Mouse (Mus musculus) heart, adult 2 months (tissue): ENCODE measurements at regions not wholly inside any gene's neighbourhood (a gene's known extent, or its start where the extent isn't known, plus 50 kb on each side); places are given as distances from the start of the nearest gene placed in this dataset.

ENCODE experiments used
- DNase-seq, 2 experiments: peaks; one replicate each; pipeline ENCODE4 v3.0.0; 2021
- H3K27ac ChIP-seq: fragments of 200-600 bp; 2 replicates; pipeline ENCODE4 v1.8.1; 2022
- H3K27me3 ChIP-seq: fragments of 200-500 bp; 2 replicates; pipeline ENCODE4 v1.6.1; 2012; ENCODE audit warnings: mild to moderate bottlenecking, low read length, inconsistent platforms, mixed read lengths; ENCODE audit not compliant: control insufficient read depth, insufficient read depth
- H3K36me3 ChIP-seq: fragments of 200-500 bp; 2 replicates; pipeline ENCODE4 v1.6.1; 2012; ENCODE audit warnings: low read length, inconsistent platforms; ENCODE audit not compliant: control insufficient read depth, insufficient read depth
- H3K4me1 ChIP-seq: fragments of 200-500 bp; 2 replicates; pipeline ENCODE4 v1.6.1; 2011; ENCODE audit warnings: low read length; ENCODE audit not compliant: control insufficient read depth, insufficient read depth
- H3K4me3 ChIP-seq: fragments of 200-600 bp; 2 replicates; pipeline ENCODE4 v1.8.1; 2022
- H3K79me2 ChIP-seq: fragments of 200-500 bp; replicated peaks from 2 replicates; pipeline ENCODE4 v1.6.1; 2012; ENCODE audit warnings: mild to moderate bottlenecking, inconsistent platforms, low read length, moderate library complexity, mixed read lengths; ENCODE audit not compliant: control insufficient read depth, insufficient read depth
- H3K9ac ChIP-seq: fragments of 200-500 bp; 2 replicates; pipeline ENCODE4 v1.6.1; 2012; ENCODE audit warnings: low read depth, mild to moderate bottlenecking, control low read depth, inconsistent platforms, low read length, mixed read lengths
- CTCF ChIP-seq: fragments of 200-600 bp; IDR thresholded peaks from 2 replicates; pipeline ENCODE4 v1.8.1; 2022; ENCODE audit warnings: antibody characterized with exemption, mild to moderate bottlenecking, moderate library complexity
- EP300 ChIP-seq: fragments of 200-500 bp; IDR thresholded peaks from 2 replicates; pipeline ENCODE4 v1.6.1; 2011; ENCODE audit warnings: low read depth, low read length, control low read depth; ENCODE audit not compliant: insufficient read depth
- POLR2A ChIP-seq: fragments of 200-500 bp; IDR thresholded peaks from 2 replicates; pipeline ENCODE4 v1.6.1; 2011; ENCODE audit warnings: mild to moderate bottlenecking, low read depth, low read length, control low read depth; ENCODE audit not compliant: insufficient read depth
- WGBS: fragments of 180-500 bp; shearing (Covaris S2); methylation state at CpG from one replicate; pipeline ENCODE4 v1.1.7; 2018; 5-methylcytosine and 5-hydroxymethylcytosine counted together
- intact Hi-C: fragments of 180-260 bp; cut with DNase I; formaldehyde crosslinking; loops from one replicate; pipeline ENCODE4 v1.15.1; 2025

GRCm38 (mm10) chr6:141068861-141069467 lies 180.1 kb upstream of the Pde3a start:
- Histone ChIP-seq H3K9ac (no peak overlapping the region), H3K27me3 (no peaks in the 10 kb centered on the region), H3K36me3 (no peaks in the 10 kb centered on the region), H3K27ac (no peak overlapping the region), H3K4me3 (no peak overlapping the region), H3K79me2 (no peaks in the 10 kb centered on the region), H3K4me1 (no peaks in the 10 kb centered on the region)
- TF ChIP-seq CTCF: no peak
- TF ChIP-seq POLR2A: no peak
- no peak for TF ChIP-seq EP300
- 88% methylated on average over 6 of the region's 6 CpGs for WGBS
- intact Hi-C loops: no loop called here
- DNase-seq: no peak

- WGBS: 89% methylated on average over 6 of the region's 6 CpGs
These were observed 179.2 kb upstream of the Pde3a start for GRCm38 (mm10) chr6:141069896-141070295.

GRCm38 (mm10) chr6:141071507-141071906 lies 177.6 kb upstream of the Pde3a start:
- Histone ChIP-seq H3K79me2 (no peaks in the 10 kb centered on the region), H3K36me3 (no peaks in the 10 kb centered on the region), H3K9ac (no peak overlapping the region), H3K27ac (no peak overlapping the region), H3K27me3 (no peaks in the 10 kb centered on the region), H3K4me1 (no peaks in the 10 kb centered on the region), H3K4me3 (no peak overlapping the region)
- TF ChIP-seq EP300 (no peak), CTCF (no peak)
- DNase-seq: no peak
- intact Hi-C loops: no loop called here
- WGBS: 60% methylated on average over 2 of the region's 2 CpGs

More at GRCm38 (mm10) chr6:141069896-141070295, 179.2 kb upstream of the Pde3a start:
- Histone ChIP-seq H3K4me1 (no peaks in the 10 kb centered on the region), H3K4me3 (no peak overlapping the region), H3K9ac (no peak overlapping the region), H3K79me2 (no peaks in the 10 kb centered on the region), H3K36me3 (no peaks in the 10 kb centered on the region), H3K27ac (no peak overlapping the region), H3K27me3 (no peaks in the 10 kb centered on the region)
- DNase-seq: no peak
- TF ChIP-seq POLR2A: no peak
- intact Hi-C loops: no loop called here

- no peak overlapping the region for H3K4me3 ChIP-seq
- no peaks in the 10 kb centered on the region for H3K79me2 ChIP-seq
- 25% methylated on average over 9 of the region's 9 CpGs for WGBS
- intact Hi-C loops: no loop called here
- H3K27me3 ChIP-seq: no peaks in the 10 kb centered on the region
- TF ChIP-seq POLR2A (no peak), CTCF (no peak), EP300 (no peak)
- DNase-seq: peak; percentile 21 to 31
- H3K9ac ChIP-seq: no peak overlapping the region
- H3K36me3 ChIP-seq: no peaks in the 10 kb centered on the region
- H3K4me1 ChIP-seq: no peaks in the 10 kb centered on the region; the same call in 1 of the 2 replicates
- peak overlapping the region; percentile 50 for H3K27ac ChIP-seq
These were observed 157.8 kb upstream of the Pde3a start for GRCm38 (mm10) chr6:141091076-141091780.

- Histone ChIP-seq H3K27me3 (no peaks in the 10 kb centered on the region), H3K9ac (no peak overlapping the region), H3K27ac (peak overlapping the region; percentile 50), H3K36me3 (no peaks in the 10 kb centered on the region), H3K79me2 (no peaks in the 10 kb centered on the region), H3K4me3 (no peak overlapping the region), H3K4me1 (no peaks in the 10 kb centered on the region; the same call in 1 of the 2 replicates)
- TF ChIP-seq EP300: no peak
- WGBS: 57% methylated on average over 6 of the region's 6 CpGs
- DNase-seq: peak in 1 of 2 experiments; percentile 12
- intact Hi-C loops: no loop called here
These were observed 157.3 kb upstream of the Pde3a start for GRCm38 (mm10) chr6:141091781-141092140.

- DNase-seq: no peak
- Histone ChIP-seq H3K4me1 (no peaks in the 10 kb centered on the region), H3K79me2 (no peaks in the 10 kb centered on the region), H3K36me3 (no peaks in the 10 kb centered on the region), H3K9ac (no peak overlapping the region), H3K27ac (no peak overlapping the region), H3K4me3 (no peak overlapping the region), H3K27me3 (no peaks in the 10 kb centered on the region)
- intact Hi-C loops: no loop called here
- WGBS: 41% methylated on average over 13 of the region's 13 CpGs
- no peak for TF ChIP-seq EP300
- no peak for TF ChIP-seq POLR2A
- TF ChIP-seq CTCF: no peak
These were observed 151.5 kb upstream of the Pde3a start for GRCm38 (mm10) chr6:141097338-141098122.
